8 mouse cellular contexts compared by ENCODE assay signal in genomic region chr7:27508648-27509005, GRCm38 (mm10). TPM values are rescaled to one million over a fixed set of nuclear protein-coding genes. Genes with fewer than 3 reads are reported as not detected.
DNase-seq lines count a peak whose midpoint lies in the region; ATAC-seq and TF ChIP-seq lines count a peak whose summit lies in the region.

No protein-coding gene starts in this region.

- peaks cover 15% of the 10 kb centered on the region for H3K4me1 ChIP-seq in limb, embryonic 10.5 days
- peaks cover 26% of the 10 kb centered on the region for H3K4me1 ChIP-seq in midbrain, embryonic 10.5 days

- peak; percentile 60 for DNase-seq in layer of hippocampus, adult 11-12 months (ENCODE audit: low spot score)
- no peak for DNase-seq in layer of hippocampus, postnatal 36 days
- DNase-seq in brain, embryonic 14.5 days (ENCODE audit: low read depth) = peak; percentile 75
- DNase-seq in heart, postnatal 14 days = peak; percentile 60 to 71
- peak; percentile 64 for DNase-seq in limb, embryonic 10.5 days (ENCODE audit: low spot score)
- DNase-seq in midbrain, embryonic 10.5 days (ENCODE audit: low spot score) = peak; percentile 50
- peak; percentile 84 for DNase-seq in splenic B cell, adult 2 months (ENCODE audit: low read depth, low spot score)

- 25% methylated on average over 6 of the region's 6 CpGs for WGBS in limb, embryonic 10.5 days
- WGBS in midbrain, embryonic 10.5 days = 27% methylated on average over 6 of the region's 6 CpGs

- H3K27me3 ChIP-seq in limb, embryonic 10.5 days (ENCODE audit: low read depth, poor library complexity, severe bottlenecking) = no peaks in the 10 kb centered on the region
- H3K27me3 ChIP-seq in midbrain, embryonic 10.5 days (ENCODE audit: low read depth, poor library complexity, severe bottlenecking) = no peaks in the 10 kb centered on the region
- H3K27me3 ChIP-seq in splenic B cell, adult 2 months (ENCODE audit: control insufficient read depth, insufficient read depth, low read length, poor library complexity, severe bottlenecking) = no peaks in the 10 kb centered on the region

- intact Hi-C loops in heart, postnatal 14 days (cut with DNase I) = loop anchor here (5.0 kb wide), 2 partner anchors 61 to 171 kb away; partner anchors contain the start of genes Blvrb, Ltbp4 and Sptbn4

- no peaks in the 10 kb centered on the region for H3K36me3 ChIP-seq in limb, embryonic 10.5 days
- H3K36me3 ChIP-seq in midbrain, embryonic 10.5 days = no peaks in the 10 kb centered on the region
- no peaks in the 10 kb centered on the region for H3K36me3 ChIP-seq in splenic B cell, adult 2 months (ENCODE audit: control insufficient read depth, insufficient read depth, low read length, poor library complexity, severe bottlenecking)

- TF ChIP-seq POLR2A in brain, embryonic 14.5 days (IDR thresholded peaks at IDR 0.05; ENCODE audit: borderline replicate concordance, extremely low read depth, insufficient read depth, insufficient read length, poor library complexity, severe bottlenecking) = no peak

- peak overlapping the region; percentile 54 for H3K4me3 ChIP-seq in limb, embryonic 10.5 days
- peak overlapping the region; percentile 66 for H3K4me3 ChIP-seq in midbrain, embryonic 10.5 days

- ATAC-seq in erythroblast, adult 5-6 weeks (replicated peaks; ENCODE audit: low FRiP score, poor library complexity, severe bottlenecking) = peak; percentile 81

- peak; percentile 68 for TF ChIP-seq CTCF in brain, embryonic 14.5 days (IDR thresholded peaks at IDR 0.05; ENCODE audit: borderline replicate concordance, extremely low read depth, insufficient read depth, insufficient read length)

- peak overlapping the region; percentile 91 for H3K27ac ChIP-seq in limb, embryonic 10.5 days
- no peak overlapping the region; the same call in 1 of the 2 replicates for H3K27ac ChIP-seq in midbrain, embryonic 10.5 days (replicated peaks)

- H3K9me3 ChIP-seq in limb, embryonic 10.5 days (replicated peaks) = no peaks in the 10 kb centered on the region
- no peaks in the 10 kb centered on the region for H3K9me3 ChIP-seq in midbrain, embryonic 10.5 days (replicated peaks)

RNA-seq across cellular contexts. Expression of gene Prx, which starts 9.5 kb away (rescaled TPM):
- total RNA-seq in layer of hippocampus, postnatal 36 days (2021) = under 1 TPM; 0.15 to 0.40 TPM
- 1.8 and 2.4 TPM in 2 replicates for polyA plus RNA-seq in brain, embryonic 14.5 days (2012; rRNA removed)
- not detected in 2 replicates for total RNA-seq in erythroblast, adult 5-6 weeks (2015; ENCODE audit: low replicate concordance)
- total RNA-seq in erythroblast, adult 5-6 weeks (2017; ENCODE audit: low replicate concordance) = 0.28 and 0.43 TPM in 2 replicates
- total RNA-seq in heart, postnatal 14 days (2021) = 1 to 10 TPM; 1.4 to 2.8 TPM
- 3.5 and 4.3 TPM in 2 replicates for polyA plus RNA-seq in limb, embryonic 10.5 days (2016; fragmentation: Nextera tagmentation; extraction: Ambion mirVana)
- polyA plus RNA-seq in midbrain, embryonic 10.5 days (2016; fragmentation: Nextera tagmentation; extraction: Ambion mirVana) = 2.3 and 2.5 TPM in 2 replicates

RNA-seq across cellular contexts. Expression of gene Hipk4, which starts 14.4 kb away (rescaled TPM):
- total RNA-seq in layer of hippocampus, postnatal 36 days (2021) = not detected
- 1.5 and 1.8 TPM in 2 replicates for polyA plus RNA-seq in brain, embryonic 14.5 days (2012; rRNA removed)
- not detected in 2 replicates for total RNA-seq in erythroblast, adult 5-6 weeks (2015; ENCODE audit: low replicate concordance)
- not detected in 2 replicates for total RNA-seq in erythroblast, adult 5-6 weeks (2017; ENCODE audit: low replicate concordance)
- total RNA-seq in heart, postnatal 14 days (2021) = under 1 TPM; 0.32 to 0.55 TPM
- polyA plus RNA-seq in limb, embryonic 10.5 days (2016; fragmentation: Nextera tagmentation; extraction: Ambion mirVana) = 0.54 and 0.79 TPM in 2 replicates
- 0.33 and 0.52 TPM in 2 replicates for polyA plus RNA-seq in midbrain, embryonic 10.5 days (2016; fragmentation: Nextera tagmentation; extraction: Ambion mirVana)

RNA-seq across cellular contexts. Expression of gene Sertad1, which starts 21.9 kb away (rescaled TPM):
- 1 to 10 TPM; 6.4 to 7.0 TPM for total RNA-seq in layer of hippocampus, postnatal 36 days (2021)
- 4.7 and 5.7 TPM in 2 replicates for polyA plus RNA-seq in brain, embryonic 14.5 days (2012; rRNA removed)
- total RNA-seq in erythroblast, adult 5-6 weeks (2015; ENCODE audit: low replicate concordance) = 26.5 and 34.1 TPM in 2 replicates
- total RNA-seq in erythroblast, adult 5-6 weeks (2017; ENCODE audit: low replicate concordance) = 26.2 and 30.5 TPM in 2 replicates
- 10 to 100 TPM; 10.9 to 11.4 TPM for total RNA-seq in heart, postnatal 14 days (2021)
- 25.0 and 29.8 TPM in 2 replicates for polyA plus RNA-seq in limb, embryonic 10.5 days (2016; fragmentation: Nextera tagmentation; extraction: Ambion mirVana)
- 16.4 and 19.2 TPM in 2 replicates for polyA plus RNA-seq in midbrain, embryonic 10.5 days (2016; fragmentation: Nextera tagmentation; extraction: Ambion mirVana)

RNA-seq across cellular contexts. Expression of gene Sertad3, which starts 35.1 kb away (rescaled TPM):
- total RNA-seq in layer of hippocampus, postnatal 36 days (2021) = 1 to 10 TPM; 2.7 to 4.0 TPM
- polyA plus RNA-seq in brain, embryonic 14.5 days (2012; rRNA removed) = 7.8 and 12.6 TPM in 2 replicates
- 31.8 and 57.3 TPM in 2 replicates for total RNA-seq in erythroblast, adult 5-6 weeks (2015; ENCODE audit: low replicate concordance)
- 56.2 and 61.8 TPM in 2 replicates for total RNA-seq in erythroblast, adult 5-6 weeks (2017; ENCODE audit: low replicate concordance)
- total RNA-seq in heart, postnatal 14 days (2021) = 1 to 10 TPM; 7.6 to 8.5 TPM
- polyA plus RNA-seq in limb, embryonic 10.5 days (2016; fragmentation: Nextera tagmentation; extraction: Ambion mirVana) = 20.1 and 29.7 TPM in 2 replicates
- 18.9 and 21.9 TPM in 2 replicates for polyA plus RNA-seq in midbrain, embryonic 10.5 days (2016; fragmentation: Nextera tagmentation; extraction: Ambion mirVana)

RNA-seq across cellular contexts. Expression of gene Pld3, which starts 44.4 kb away (rescaled TPM):
- total RNA-seq in layer of hippocampus, postnatal 36 days (2021) = 100 to 1,000 TPM; 557 to 578 TPM
- polyA plus RNA-seq in brain, embryonic 14.5 days (2012; rRNA removed) = 192 and 200 TPM in 2 replicates
- total RNA-seq in erythroblast, adult 5-6 weeks (2015; ENCODE audit: low replicate concordance) = 128 and 139 TPM in 2 replicates
- total RNA-seq in erythroblast, adult 5-6 weeks (2017; ENCODE audit: low replicate concordance) = 73.6 and 84.7 TPM in 2 replicates
- 10 to 100 TPM; 29.0 to 31.8 TPM for total RNA-seq in heart, postnatal 14 days (2021)
- polyA plus RNA-seq in limb, embryonic 10.5 days (2016; fragmentation: Nextera tagmentation; extraction: Ambion mirVana) = 31.6 and 49.5 TPM in 2 replicates
- 52.0 and 61.2 TPM in 2 replicates for polyA plus RNA-seq in midbrain, embryonic 10.5 days (2016; fragmentation: Nextera tagmentation; extraction: Ambion mirVana)

Comparison
In these comparisons a context has a peak if more than half of its experiments do, and no peak if none do; other contexts are left out.
1. DNase-seq: peak in layer of hippocampus, adult 11-12 months (single experiment), brain, embryonic 14.5 days (single experiment), heart, postnatal 14 days (2 of 2), limb, embryonic 10.5 days (single experiment), midbrain, embryonic 10.5 days (single experiment) and splenic B cell, adult 2 months (single experiment); none in layer of hippocampus, postnatal 36 days (0 of 2).